In genomic region chr3:96547389-96547960, GRCm38 (mm10) we compare ENCODE assay signal across 9 mouse cellular contexts. TPM values are rescaled to one million over a fixed set of nuclear protein-coding genes. Genes with fewer than 3 reads are reported as not detected.
A peak's percentile ranks its signal among the peaks of the same experiment; 100 is the strongest.
DNase-seq lines count a peak whose midpoint lies in the region; ATAC-seq and TF ChIP-seq lines count a peak whose summit lies in the region.
"Had no signal": no experiment of that assay in that cellular context is flagged by ENCODE, and none has a peak within 500 bp of the region (broad histone marks: within the 10 kb centered on the region; RNA-seq: fewer than 3 reads in every experiment).

No protein-coding gene starts in this region.

- no peaks in the 10 kb centered on the region for H3K79me3 ChIP-seq in C2C12 (ENCODE audit: low read depth)

- H3K27ac ChIP-seq in embryonic facial prominence, embryonic 12.5 days = no peak overlapping the region
- H3K27ac ChIP-seq in heart, embryonic 12.5 days (ENCODE audit: poor library complexity, severe bottlenecking) = no peak overlapping the region
- no peak overlapping the region for H3K27ac ChIP-seq in kidney, embryonic 16.5 days (ENCODE audit: low read length)
- no peak overlapping the region for H3K27ac ChIP-seq in liver, adult 2 months (replicated peaks; ENCODE audit: insufficient read depth, low read depth, low read length)
- no peak overlapping the region for H3K27ac ChIP-seq in stomach, embryonic 16.5 days (ENCODE audit: low read length)

- H3K27me3 ChIP-seq in C2C12 (ENCODE audit: control insufficient read depth, insufficient read depth, insufficient read length) (no peaks in the 10 kb centered on the region), myocyte (ENCODE audit: control insufficient read depth, insufficient read depth, insufficient read length) (peaks cover 10% of the 10 kb centered on the region)
- H3K27me3 ChIP-seq in embryonic facial prominence, embryonic 12.5 days = no peaks in the 10 kb centered on the region
- H3K27me3 ChIP-seq in heart, embryonic 12.5 days (replicated peaks) = 0 out of 2 replicates have a peak, but pooled peaks cover 7% of the 10 kb centered on the region
- no peaks in the 10 kb centered on the region for H3K27me3 ChIP-seq in kidney, embryonic 16.5 days (ENCODE audit: insufficient read depth, low read length)
- H3K27me3 ChIP-seq in liver, adult 2 months (ENCODE audit: control insufficient read depth, insufficient read depth, low read length) = no peaks in the 10 kb centered on the region
- H3K27me3 ChIP-seq in stomach, embryonic 16.5 days (ENCODE audit: control insufficient read depth, insufficient read depth, low read length) = 0 out of 2 replicates have a peak, but pooled peaks cover 4% of the 10 kb centered on the region

- H3K9me3 ChIP-seq in embryonic facial prominence, embryonic 12.5 days = no peaks in the 10 kb centered on the region
- no peaks in the 10 kb centered on the region for H3K9me3 ChIP-seq in heart, embryonic 12.5 days (replicated peaks)
- H3K9me3 ChIP-seq in kidney, embryonic 16.5 days (ENCODE audit: low read length) = no peaks in the 10 kb centered on the region
- H3K9me3 ChIP-seq in stomach, embryonic 16.5 days (replicated peaks; ENCODE audit: control insufficient read depth, low read length) = no peaks in the 10 kb centered on the region

- no peak overlapping the region for H3K9ac ChIP-seq in embryonic facial prominence, embryonic 12.5 days
- peak overlapping the region; percentile 36; the same call in 1 of the 2 replicates for H3K9ac ChIP-seq in heart, embryonic 12.5 days
- H3K9ac ChIP-seq in kidney, embryonic 16.5 days (replicated peaks; ENCODE audit: low read length) = no peak overlapping the region
- no peak overlapping the region for H3K9ac ChIP-seq in liver, adult 2 months (ENCODE audit: low read depth, low read length)
- no peak overlapping the region for H3K9ac ChIP-seq in stomach, embryonic 16.5 days (ENCODE audit: low read length)

- 8% methylated on average over 14 of the region's 14 CpGs for WGBS in embryonic facial prominence, embryonic 12.5 days
- WGBS in heart, embryonic 12.5 days = 9% methylated on average over 14 of the region's 14 CpGs
- WGBS in kidney, embryonic 16.5 days = 7% methylated on average over 14 of the region's 14 CpGs
- WGBS in liver, adult 2 months = 13% methylated on average over 14 of the region's 14 CpGs
- WGBS in stomach, embryonic 16.5 days = 12% methylated on average over 14 of the region's 14 CpGs

- H3ac ChIP-seq in C2C12 (ENCODE audit: control insufficient read depth, insufficient read length, low read depth) (no peak overlapping the region), myocyte (ENCODE audit: control insufficient read depth, insufficient read length) (no peak overlapping the region)

- no peak overlapping the region for H3K4me3 ChIP-seq in C2C12 (ENCODE audit: insufficient read depth, poor library complexity, severe bottlenecking)
- H3K4me3 ChIP-seq in embryonic facial prominence, embryonic 12.5 days = no peak overlapping the region
- H3K4me3 ChIP-seq in heart, embryonic 12.5 days = peak overlapping the region; percentile 13; the same call in 1 of the 2 replicates
- no peak overlapping the region for H3K4me3 ChIP-seq in kidney, embryonic 16.5 days (ENCODE audit: low read length)
- H3K4me3 ChIP-seq in liver, adult 2 months (ENCODE audit: insufficient read depth, low read depth, low read length) = no peak overlapping the region
- no peak overlapping the region for H3K4me3 ChIP-seq in myocyte
- H3K4me3 ChIP-seq in stomach, embryonic 16.5 days (replicated peaks; ENCODE audit: low read length) = 0 out of 2 replicates have a peak overlapping the region, but pooled peaks have one; percentile 6
- H3K4me3 ChIP-seq: erythroblast, embryonic 14.5 days had no signal

- TF ChIP-seq CTCF in C2C12 (IDR thresholded peaks at IDR 0.05; ENCODE audit: control insufficient read depth, insufficient read depth, insufficient read length) = peak; percentile 41
- TF ChIP-seq CTCF in liver, adult 2 months (IDR thresholded peaks at IDR 0.05; ENCODE audit: low read depth, low read length) = peak; percentile 83

- H3K36me3 ChIP-seq in C2C12 (ENCODE audit: control insufficient read depth, insufficient read depth) (no peaks in the 10 kb centered on the region), myocyte (ENCODE audit: control insufficient read depth, insufficient read depth) (no peaks in the 10 kb centered on the region)
- H3K36me3 ChIP-seq in embryonic facial prominence, embryonic 12.5 days = no peaks in the 10 kb centered on the region
- H3K36me3 ChIP-seq in heart, embryonic 12.5 days = no peaks in the 10 kb centered on the region
- H3K36me3 ChIP-seq in kidney, embryonic 16.5 days (ENCODE audit: insufficient read depth, low read length) = no peaks in the 10 kb centered on the region
- H3K36me3 ChIP-seq in liver, adult 2 months (ENCODE audit: control insufficient read depth, insufficient read depth, low read length) = no peaks in the 10 kb centered on the region
- H3K36me3 ChIP-seq in stomach, embryonic 16.5 days (ENCODE audit: control insufficient read depth, insufficient read depth, low read length) = no peaks in the 10 kb centered on the region

- H3K79me2 ChIP-seq in C2C12 (ENCODE audit: control insufficient read depth, insufficient read depth) (no peaks in the 10 kb centered on the region), myocyte (ENCODE audit: control insufficient read depth, insufficient read depth) (no peaks in the 10 kb centered on the region)
- no peaks in the 10 kb centered on the region for H3K79me2 ChIP-seq in liver, adult 2 months (ENCODE audit: control insufficient read depth, insufficient read depth, low read length)

- H3K4me1 ChIP-seq in embryonic facial prominence, embryonic 12.5 days = no peaks in the 10 kb centered on the region
- H3K4me1 ChIP-seq in heart, embryonic 12.5 days (replicated peaks) = peaks cover 38% of the 10 kb centered on the region
- H3K4me1 ChIP-seq in kidney, embryonic 16.5 days (ENCODE audit: insufficient read depth, low read length) = peaks cover 5% of the 10 kb centered on the region; the same call in 1 of the 2 replicates
- H3K4me1 ChIP-seq in liver, adult 2 months (ENCODE audit: control insufficient read depth, insufficient read depth, low read length) = peaks cover 7% of the 10 kb centered on the region; the same call in 1 of the 2 replicates
- H3K4me1 ChIP-seq in stomach, embryonic 16.5 days (ENCODE audit: control insufficient read depth, insufficient read depth, low read length) = peaks cover 10% of the 10 kb centered on the region

- no peak for TF ChIP-seq POLR2A in liver, adult 2 months (IDR thresholded peaks at IDR 0.05; ENCODE audit: extremely low read depth, insufficient read depth, low read length)
- TF ChIP-seq POLR2A in myocyte (IDR thresholded peaks at IDR 0.05; ENCODE audit: insufficient read length, low read depth) = no peak

- no peak for ATAC-seq in embryonic facial prominence, embryonic 12.5 days (ENCODE audit: insufficient number of reproducible peaks, insufficient read depth, low FRiP score, low TSS enrichment)
- ATAC-seq in heart, embryonic 12.5 days (ENCODE audit: insufficient number of reproducible peaks, low FRiP score) = peak; percentile 43
- peak; percentile 55 for ATAC-seq in kidney, embryonic 16.5 days (ENCODE audit: low FRiP score, low TSS enrichment)
- ATAC-seq in stomach, embryonic 16.5 days (ENCODE audit: insufficient read depth, low FRiP score) = peak; percentile 69; the same call in 1 of the 2 replicates

- peak overlapping the region; percentile 35 for H3K4me2 ChIP-seq in embryonic facial prominence, embryonic 12.5 days (replicated peaks)
- peak overlapping the region; percentile 54 for H3K4me2 ChIP-seq in heart, embryonic 12.5 days
- H3K4me2 ChIP-seq in kidney, embryonic 16.5 days (replicated peaks; ENCODE audit: low read depth, low read length) = peak overlapping the region; percentile 26
- peak overlapping the region; percentile 70 for H3K4me2 ChIP-seq in myocyte (ENCODE audit: low read depth)
- H3K4me2 ChIP-seq in stomach, embryonic 16.5 days (ENCODE audit: low read depth, low read length) = peak overlapping the region; percentile 35

- peak; percentile 85 for DNase-seq in adrenal gland, postnatal 14 days
- no peak for DNase-seq in liver, adult 2 months (ENCODE audit: extremely low read depth, low read depth, low spot score)

RNA-seq across cellular contexts. Expression of gene Txnip, which starts 10.3 kb away (rescaled TPM):
- polyA plus RNA-seq in C2C12 (2012; fragmentation: generic; extraction: Trizol) (1.2 TPM), myocyte (2012; fragmentation: generic; extraction: Trizol) (42.6 TPM)
- total RNA-seq in adrenal gland, postnatal 14 days (2021) = 479 and 772 TPM in 2 replicates
- polyA plus RNA-seq in embryonic facial prominence, embryonic 12.5 days (2016; fragmentation: Nextera tagmentation; extraction: Ambion mirVana) = 75.8 and 80.8 TPM in 2 replicates
- 144 and 150 TPM in 2 replicates for polyA plus RNA-seq in heart, embryonic 12.5 days (2016; fragmentation: Nextera tagmentation; extraction: Ambion mirVana)
- 191 and 197 TPM in 2 replicates for polyA plus RNA-seq in kidney, embryonic 16.5 days (2015; fragmentation: Nextera tagmentation; extraction: Ambion mirVana)
- total RNA-seq in liver, adult 2 months (2014; rRNA removed) = 153 and 159 TPM in 2 replicates
- polyA plus RNA-seq in liver, adult 2 months (2012; rRNA removed) = 51.0 and 74.3 TPM in 2 replicates
- 164 and 179 TPM in 2 replicates for polyA plus RNA-seq in stomach, embryonic 16.5 days (2015; fragmentation: Nextera tagmentation; extraction: Ambion mirVana)

RNA-seq across cellular contexts. Expression of gene Hfe2, which starts 22.5 kb away (rescaled TPM):
- 0.23 TPM for polyA plus RNA-seq in C2C12 (2012; fragmentation: generic; extraction: Trizol)
- total RNA-seq in adrenal gland, postnatal 14 days (2021) = 6.9 TPM in 1 of 2 replicates, not detected in the other
- polyA plus RNA-seq in embryonic facial prominence, embryonic 12.5 days (2016; fragmentation: Nextera tagmentation; extraction: Ambion mirVana) = 3.2 and 4.0 TPM in 2 replicates
- 7.9 and 9.2 TPM in 2 replicates for polyA plus RNA-seq in heart, embryonic 12.5 days (2016; fragmentation: Nextera tagmentation; extraction: Ambion mirVana)
- polyA plus RNA-seq in kidney, embryonic 16.5 days (2015; fragmentation: Nextera tagmentation; extraction: Ambion mirVana) = 0.37 and 0.69 TPM in 2 replicates
- total RNA-seq in liver, adult 2 months (2014; rRNA removed) = 29.6 and 36.4 TPM in 2 replicates
- polyA plus RNA-seq in liver, adult 2 months (2012; rRNA removed) = 93.8 and 98.4 TPM in 2 replicates
- 116 TPM for polyA plus RNA-seq in myocyte (2012; fragmentation: generic; extraction: Trizol)
- polyA plus RNA-seq in stomach, embryonic 16.5 days (2015; fragmentation: Nextera tagmentation; extraction: Ambion mirVana) = 0.50 and 3.8 TPM in 2 replicates
- polyA plus RNA-seq: erythroblast, embryonic 14.5 days had no signal

RNA-seq across cellular contexts. Expression of gene Gm16253, which starts 29.3 kb away (rescaled TPM):
- polyA plus RNA-seq in C2C12 (2012; fragmentation: generic; extraction: Trizol) (0.20 TPM), myocyte (2012; fragmentation: generic; extraction: Trizol) (0.25 TPM)
- not detected in 2 replicates for total RNA-seq in adrenal gland, postnatal 14 days (2021)
- polyA plus RNA-seq in embryonic facial prominence, embryonic 12.5 days (2016; fragmentation: Nextera tagmentation; extraction: Ambion mirVana) = 2.1 and 2.4 TPM in 2 replicates
- polyA plus RNA-seq in heart, embryonic 12.5 days (2016; fragmentation: Nextera tagmentation; extraction: Ambion mirVana) = 1.6 and 2.4 TPM in 2 replicates
- 1.3 TPM in 2 replicates for polyA plus RNA-seq in kidney, embryonic 16.5 days (2015; fragmentation: Nextera tagmentation; extraction: Ambion mirVana)
- not detected in 2 replicates for total RNA-seq in liver, adult 2 months (2014; rRNA removed)
- not detected in 2 replicates for polyA plus RNA-seq in liver, adult 2 months (2012; rRNA removed)
- polyA plus RNA-seq in stomach, embryonic 16.5 days (2015; fragmentation: Nextera tagmentation; extraction: Ambion mirVana) = 0.89 and 1.1 TPM in 2 replicates
- polyA plus RNA-seq: erythroblast, embryonic 14.5 days had no signal

RNA-seq across cellular contexts. Expression of gene Polr3gl, which starts 46.5 kb away (rescaled TPM):
- polyA plus RNA-seq in C2C12 (2012; fragmentation: generic; extraction: Trizol) = 6.2 TPM
- total RNA-seq in adrenal gland, postnatal 14 days (2021) = 35.0 and 36.1 TPM in 2 replicates
- polyA plus RNA-seq in embryonic facial prominence, embryonic 12.5 days (2016; fragmentation: Nextera tagmentation; extraction: Ambion mirVana) = 49.8 and 52.1 TPM in 2 replicates
- 39.2 and 39.3 TPM in 2 replicates for polyA plus RNA-seq in heart, embryonic 12.5 days (2016; fragmentation: Nextera tagmentation; extraction: Ambion mirVana)
- 32.1 and 35.8 TPM in 2 replicates for polyA plus RNA-seq in kidney, embryonic 16.5 days (2015; fragmentation: Nextera tagmentation; extraction: Ambion mirVana)
- total RNA-seq in liver, adult 2 months (2014; rRNA removed) = 5.7 and 8.2 TPM in 2 replicates
- polyA plus RNA-seq in liver, adult 2 months (2012; rRNA removed) = 7.0 and 7.7 TPM in 2 replicates
- 22.7 TPM for polyA plus RNA-seq in myocyte (2012; fragmentation: generic; extraction: Trizol)
- 26.4 and 29.8 TPM in 2 replicates for polyA plus RNA-seq in stomach, embryonic 16.5 days (2015; fragmentation: Nextera tagmentation; extraction: Ambion mirVana)

RNA-seq across cellular contexts. Expression of gene Ankrd34a, which starts 49.0 kb away (rescaled TPM):
- polyA plus RNA-seq in C2C12 (2012; fragmentation: generic; extraction: Trizol) = 3.7 TPM
- total RNA-seq in adrenal gland, postnatal 14 days (2021) = 0.49 and 0.70 TPM in 2 replicates
- polyA plus RNA-seq in embryonic facial prominence, embryonic 12.5 days (2016; fragmentation: Nextera tagmentation; extraction: Ambion mirVana) = 2.1 and 2.3 TPM in 2 replicates
- polyA plus RNA-seq in heart, embryonic 12.5 days (2016; fragmentation: Nextera tagmentation; extraction: Ambion mirVana) = 9.2 and 9.5 TPM in 2 replicates
- polyA plus RNA-seq in kidney, embryonic 16.5 days (2015; fragmentation: Nextera tagmentation; extraction: Ambion mirVana) = 2.2 and 2.3 TPM in 2 replicates
- 0.07 TPM in 1 of 2 replicates, not detected in the other for total RNA-seq in liver, adult 2 months (2014; rRNA removed)
- polyA plus RNA-seq in liver, adult 2 months (2012; rRNA removed) = 0.05 and 0.07 TPM in 2 replicates
- 2.5 TPM for polyA plus RNA-seq in myocyte (2012; fragmentation: generic; extraction: Trizol)
- polyA plus RNA-seq in stomach, embryonic 16.5 days (2015; fragmentation: Nextera tagmentation; extraction: Ambion mirVana) = 2.2 and 2.7 TPM in 2 replicates
- polyA plus RNA-seq: erythroblast, embryonic 14.5 days had no signal

Comparison
In these comparisons a context has a peak if more than half of its experiments do, and no peak if none do; other contexts are left out.
1. H3K4me3 ChIP-seq: peak in heart, embryonic 12.5 days (single experiment) and stomach, embryonic 16.5 days (single experiment); none in C2C12 (single experiment), embryonic facial prominence, embryonic 12.5 days (single experiment), kidney, embryonic 16.5 days (single experiment), liver, adult 2 months (single experiment) and myocyte (single experiment).
2. RNA of gene Txnip, which starts 10.3 kb away (polyA plus RNA-seq): 191 to 197 TPM in kidney, embryonic 16.5 days, 164 to 179 TPM in stomach, embryonic 16.5 days, 144 to 150 TPM in heart, embryonic 12.5 days, 75.8 to 80.8 TPM in embryonic facial prominence, embryonic 12.5 days, 51.0 to 74.3 TPM in liver, adult 2 months and 42.6 TPM in myocyte (single experiment); 1.2 TPM in C2C12 (single experiment); every median in the first group is over 10 times any median in the second.
3. Peak in every context shown above with its lines, with median percentiles within 50 percentile points of each other: H3K4me2 ChIP-seq.